Mouse (Mus musculus): Measurements from ENCODE around the gene Ncam2. TPM values are rescaled to one million over a fixed set of nuclear protein-coding genes. Genes with fewer than 3 reads are reported as not detected.

The Ncam2 gene
- polyA plus RNA-seq, 1 experiment from 2014 or later: 0.05 TPM

DNA sequence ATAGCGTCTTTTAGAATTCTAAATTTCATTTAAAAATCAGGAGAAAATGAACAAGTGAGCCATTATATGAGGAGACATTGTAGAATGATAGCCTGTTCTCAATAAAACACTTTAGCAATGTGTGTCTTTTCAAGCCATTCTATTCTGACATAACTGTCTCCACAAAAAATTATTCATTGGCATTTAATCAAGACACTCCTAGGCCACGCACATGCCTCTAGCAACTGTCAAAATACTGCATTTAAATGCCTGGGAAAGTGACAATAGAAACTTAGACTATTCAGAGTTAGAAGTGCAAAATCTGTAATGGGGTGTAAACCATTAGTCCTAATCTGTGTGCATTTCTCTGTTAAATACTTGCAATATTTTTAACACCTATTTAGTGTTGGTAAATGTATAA lies 456.1 kb downstream of the Ncam2 start:
- H3K36me3 ChIP-seq: no peaks in the 10 kb centered on the region
- H3K4me2 ChIP-seq: no peak overlapping the region
- H3K4me1 ChIP-seq: no peaks in the 10 kb centered on the region
- 78% methylated on average over 2 of the region's 2 CpGs for WGBS
- no peak overlapping the region for H3K27ac ChIP-seq (replicated peaks)
- no peak overlapping the region for H3K4me3 ChIP-seq
- H3K27me3 ChIP-seq (replicated peaks): no peaks in the 10 kb centered on the region
- no peaks in the 10 kb centered on the region for H3K9me3 ChIP-seq
- H3K9ac ChIP-seq: no peak overlapping the region
- ATAC-seq (ENCODE audit: extremely low read depth, insufficient number of reproducible peaks, low FRiP score, low TSS enrichment): no peak

- H3K4me2 ChIP-seq: no peak overlapping the region
- H3K4me1 ChIP-seq: no peaks in the 10 kb centered on the region
- H3K9ac ChIP-seq: no peak overlapping the region
- no peak for ATAC-seq (ENCODE audit: extremely low read depth, insufficient number of reproducible peaks, low FRiP score, low TSS enrichment)
- no peaks in the 10 kb centered on the region for H3K36me3 ChIP-seq
- no peak overlapping the region for H3K4me3 ChIP-seq
- 39% methylated on average over 1 of the region's 1 CpGs for WGBS
- H3K9me3 ChIP-seq: no peaks in the 10 kb centered on the region
- no peaks in the 10 kb centered on the region for H3K27me3 ChIP-seq (replicated peaks)
- no peak overlapping the region for H3K27ac ChIP-seq (replicated peaks)
Observed at GRCm38 (mm10) chr16:81673866-81674265, 473.4 kb downstream of the Ncam2 start.

DNA sequence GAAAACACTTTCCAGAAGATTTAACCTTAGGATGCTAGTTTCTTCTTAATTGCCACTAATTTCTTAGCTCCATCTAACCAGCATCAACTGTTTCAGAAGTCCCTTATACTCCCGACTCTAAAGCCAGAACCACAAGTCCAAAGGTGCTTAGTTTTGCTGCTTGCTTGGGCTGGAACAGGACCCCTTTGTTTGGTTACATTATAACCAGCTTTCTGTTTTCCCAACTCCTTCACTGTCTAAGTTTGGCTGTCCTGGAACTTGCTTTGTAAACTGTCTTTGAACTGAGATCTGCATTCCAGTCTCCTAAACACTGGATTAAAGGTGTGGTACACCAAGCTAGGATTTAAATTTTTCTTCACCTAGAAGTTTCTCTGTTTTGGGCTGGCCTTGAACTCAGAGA lies 475.0 kb downstream of the Ncam2 start:
- H3K4me2 ChIP-seq: no peak overlapping the region
- no peak overlapping the region for H3K9ac ChIP-seq
- H3K4me1 ChIP-seq: no peaks in the 10 kb centered on the region
- no peak for ATAC-seq (ENCODE audit: extremely low read depth, insufficient number of reproducible peaks, low FRiP score, low TSS enrichment)
- H3K27ac ChIP-seq (replicated peaks): no peak overlapping the region
- 65% methylated on average over 1 of the region's 1 CpGs for WGBS
- H3K9me3 ChIP-seq: no peaks in the 10 kb centered on the region
- no peaks in the 10 kb centered on the region for H3K27me3 ChIP-seq (replicated peaks)
- H3K4me3 ChIP-seq: no peak overlapping the region
- H3K36me3 ChIP-seq: no peaks in the 10 kb centered on the region
